Mouse (Mus musculus): ENCODE results near the gene Mgat2.

GRCm38 (mm10) chr12:69175975-69176374 lies 8.0 kb upstream of the Mgat2 start:
- TF ChIP-seq CTCF (IDR thresholded peaks at IDR 0.05) = no peak
- no peak for TF ChIP-seq EP300 (IDR thresholded peaks at IDR 0.05)
